Mouse (Mus musculus) embryo, embryonic 10 days (tissue): ENCODE data around the gene Lhx2.

Source experiments
- DNase-seq: peaks from one replicate; pipeline ENCODE4 v3.0.0-alpha.2; 2015; ENCODE audit warnings: low spot score

The Lhx2 gene

DNA sequence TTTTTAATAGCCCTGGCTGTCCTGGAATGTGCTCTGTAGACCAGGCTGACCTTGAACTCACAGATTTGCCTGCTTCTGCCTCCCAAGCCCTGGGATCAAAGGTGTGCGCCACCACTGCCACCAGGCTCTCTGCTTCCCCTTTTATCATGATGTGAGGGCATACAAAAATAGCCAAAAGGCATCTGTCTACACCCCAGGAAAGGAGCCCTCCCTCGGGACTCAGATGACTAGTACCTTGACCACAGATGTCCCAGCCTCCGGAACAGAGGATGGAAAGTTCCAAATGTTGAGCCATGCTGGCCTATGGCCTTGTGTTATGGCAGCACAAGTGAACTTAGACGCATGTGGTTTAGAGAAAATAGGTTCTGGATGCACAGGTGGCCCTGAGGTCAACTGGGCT, 66.3 kb downstream of the Lhx2 start:
- no peak for DNase-seq

DNA sequence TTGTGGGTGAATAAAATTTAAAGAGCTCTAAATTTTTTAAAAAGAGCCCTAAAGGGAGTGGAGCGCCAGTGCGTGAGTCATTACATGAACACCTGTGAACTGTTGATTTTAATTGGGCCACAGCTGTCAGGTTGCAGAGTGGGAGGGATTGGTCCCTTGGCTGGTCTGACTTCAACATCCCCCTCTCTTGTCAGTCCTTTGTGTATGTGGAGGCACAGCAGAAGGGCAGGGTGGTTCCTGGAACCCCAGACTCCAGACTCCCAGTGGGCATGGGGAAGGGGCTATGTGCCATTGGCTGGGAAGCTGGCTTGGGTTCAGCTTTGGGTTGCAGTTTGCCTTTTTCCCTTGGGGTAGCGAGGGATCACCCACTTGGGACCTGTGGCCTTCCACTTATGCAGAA, 70.2 kb downstream of the Lhx2 start:
- no peak for DNase-seq

DNA sequence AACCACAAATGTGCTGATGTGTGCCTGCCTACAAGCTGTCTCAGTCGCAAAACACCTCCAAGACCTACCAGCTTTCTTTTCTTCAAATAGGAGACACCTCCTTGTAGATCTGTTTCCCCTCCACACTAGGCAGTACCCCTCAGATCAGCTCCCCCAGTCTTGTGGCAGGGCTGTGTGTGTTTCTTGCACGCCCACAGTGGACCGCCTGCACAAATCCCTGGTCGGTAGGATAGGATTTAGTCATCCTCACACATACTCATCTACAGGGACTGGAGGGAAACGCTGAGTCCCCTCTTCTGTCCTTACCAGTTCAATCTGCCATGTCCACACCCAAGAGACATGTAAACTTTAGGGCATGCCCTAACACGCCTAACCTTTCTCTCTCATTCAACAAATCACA, 71.1 kb downstream of the Lhx2 start:
- DNase-seq: no peak

DNA sequence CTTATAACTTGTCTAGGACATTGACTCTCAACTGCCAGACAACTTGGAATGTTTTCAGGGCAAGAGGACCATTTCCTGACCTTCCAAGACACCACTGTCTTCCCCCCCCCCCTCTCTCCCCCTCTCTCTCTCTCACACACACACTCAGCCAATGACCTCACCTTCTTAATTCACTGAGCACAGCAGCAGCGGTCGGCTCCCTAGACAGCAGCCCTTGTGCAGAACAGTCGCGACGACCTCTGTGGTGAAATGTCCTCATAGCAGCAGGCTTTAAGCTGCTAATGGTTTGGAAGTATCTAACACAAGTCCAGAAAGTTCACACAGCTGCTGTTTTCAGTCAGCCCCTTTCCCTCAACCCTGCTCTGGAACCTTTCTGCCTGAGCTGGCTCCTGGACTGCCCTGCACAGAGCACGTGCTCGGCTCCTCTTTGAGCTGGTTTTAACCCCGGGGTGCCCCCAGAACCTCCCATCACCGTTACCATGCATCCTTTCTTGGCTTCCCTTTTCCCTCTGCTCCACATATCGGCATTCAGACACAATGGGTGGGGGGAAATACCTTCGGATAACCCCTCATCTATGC, 73.6 kb downstream of the Lhx2 start:
- DNase-seq: peak; percentile 34

DNA sequence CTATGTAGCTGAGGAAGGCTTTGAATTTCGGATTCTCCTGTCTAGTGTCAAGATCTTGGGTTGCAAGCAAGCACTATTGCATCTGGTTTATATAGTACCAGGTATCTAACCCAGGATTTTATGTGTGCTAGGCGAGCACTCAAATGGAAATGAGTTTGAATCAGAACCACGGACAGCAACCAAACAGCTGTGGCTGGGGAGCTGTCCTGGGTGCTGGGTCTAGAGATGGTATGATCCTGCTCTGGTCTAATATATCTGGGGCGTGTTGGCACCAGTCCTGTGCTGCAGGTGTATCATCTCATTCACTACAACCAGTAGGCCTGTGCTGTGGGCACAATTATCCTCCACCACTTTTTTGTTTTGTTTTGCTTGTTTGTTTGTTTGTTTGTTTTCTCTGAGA, 78.9 kb downstream of the Lhx2 start:
- DNase-seq: peak; percentile 70
